Mouse (Mus musculus): ENCODE measurements at regions not wholly inside any gene's neighbourhood (a gene's known extent, or its start where the extent isn't known, plus 50 kb on each side); places are given as distances from the start of the nearest gene placed in this dataset.

DNA sequence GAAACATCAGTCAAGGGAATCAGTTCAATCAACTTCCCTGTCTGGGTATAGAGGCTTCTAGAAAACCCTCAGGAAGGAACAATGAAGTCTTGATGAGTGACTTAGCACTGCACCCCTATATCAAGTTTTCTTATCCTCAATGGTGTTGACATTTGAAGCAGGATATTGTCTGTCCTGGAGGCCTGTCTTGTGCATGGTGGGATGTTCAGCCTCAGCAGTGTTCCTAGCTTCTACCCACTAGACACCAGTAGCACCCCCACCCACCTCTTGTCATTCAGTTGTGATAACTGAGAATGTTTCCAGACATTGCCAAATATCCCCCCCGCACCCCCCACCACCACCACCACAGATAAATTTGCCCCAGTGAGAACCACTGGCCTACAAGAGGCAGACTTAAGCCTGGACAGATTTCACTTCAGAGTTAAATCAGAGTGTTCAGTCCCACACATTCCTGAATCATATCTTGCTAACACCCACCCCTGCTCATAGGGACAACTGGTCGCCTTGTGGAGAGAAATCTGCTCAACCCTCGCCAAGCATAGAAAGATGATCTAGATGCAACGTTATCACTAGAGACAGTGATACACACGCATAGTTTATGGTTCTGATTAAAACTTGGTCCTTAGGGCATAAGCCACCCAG is 249.6 kb upstream of the Ercc4 start:
- TF ChIP-seq SRF (IDR thresholded peaks at IDR 0.05; ENCODE audit: control insufficient read depth, insufficient read length, low read depth) (no peak), TCF12 (IDR thresholded peaks at IDR 0.05; ENCODE audit: insufficient read depth, poor library complexity, severe bottlenecking) (no peak), TCF3 (IDR thresholded peaks at IDR 0.05; ENCODE audit: insufficient read length, low read depth) (no peak), POLR2AphosphoS2 (IDR thresholded peaks at IDR 0.05; ENCODE audit: insufficient read length, low read depth) (no peak), MYOG (IDR thresholded peaks at IDR 0.05; ENCODE audit: control insufficient read depth in 1 of 3, insufficient read depth in 1 of 3, insufficient read length in 2 of 3, low read depth in 2 of 3) (no peak), USF1 (IDR thresholded peaks at IDR 0.05; ENCODE audit: low read depth) (no peak)

Measured in myocyte (in vitro differentiated cells).